Mouse (Mus musculus): ENCODE measurements around the gene Prss47. TPM values are rescaled to one million over a fixed set of nuclear protein-coding genes. Genes with fewer than 3 reads are reported as not detected.

Prss47 gene
- not detected in 2 replicates for polyA plus RNA-seq (2015; fragmentation: Nextera tagmentation; extraction: Ambion mirVana)

GRCm38 (mm10) chr13:65052660-65053059, at the start of gene Prss47:
Gene Prss47 (minus strand): TSS chr13:65052760.
- Histone ChIP-seq H3K4me3 (ENCODE audit: low read depth, low read length) (no peak within 1 kb of the TSS), H3K4me2 (replicated peaks; ENCODE audit: low read depth) (no peak within 1 kb of the TSS), H3K36me3 (ENCODE audit: control insufficient read depth, insufficient read depth) (no peaks in the 10 kb centered on the region), H3K9ac (ENCODE audit: low read depth, low read length) (no peak within 1 kb of the TSS), H3K27ac (ENCODE audit: low read depth, low read length) (no peak within 1 kb of the TSS), H3K9me3 (ENCODE audit: control insufficient read depth) (no peaks in the 10 kb centered on the region), H3K27me3 (replicated peaks; ENCODE audit: control insufficient read depth, insufficient read depth, low read length) (no peaks in the 10 kb centered on the region), H3K4me1 (replicated peaks; ENCODE audit: control insufficient read depth, insufficient read depth, low read length) (no peaks in the 10 kb centered on the region)
- TF ChIP-seq CTCF (IDR thresholded peaks at IDR 0.05; ENCODE audit: low read depth), result no peak
- ATAC-seq, result no peak
- 87% methylated on average over 9 of the region's 9 CpGs for WGBS

- Histone ChIP-seq H3K9ac (ENCODE audit: low read depth, low read length) (no peak overlapping the region), H3K36me3 (ENCODE audit: control insufficient read depth, insufficient read depth) (no peaks in the 10 kb centered on the region), H3K4me2 (replicated peaks; ENCODE audit: low read depth) (no peak overlapping the region), H3K9me3 (ENCODE audit: control insufficient read depth) (no peaks in the 10 kb centered on the region), H3K4me1 (replicated peaks; ENCODE audit: control insufficient read depth, insufficient read depth, low read length) (no peaks in the 10 kb centered on the region), H3K4me3 (ENCODE audit: low read depth, low read length) (no peak overlapping the region), H3K27me3 (replicated peaks; ENCODE audit: control insufficient read depth, insufficient read depth, low read length) (no peaks in the 10 kb centered on the region), H3K27ac (ENCODE audit: low read depth, low read length) (no peak overlapping the region)
- TF ChIP-seq CTCF (IDR thresholded peaks at IDR 0.05; ENCODE audit: low read depth), result no peak
- no peak for ATAC-seq
- 91% methylated on average over 3 of the region's 3 CpGs for WGBS
These were observed 48.7 kb upstream of the Prss47 start for GRCm38 (mm10) chr13:65101232-65101631.

GRCm38 (mm10) chr13:65100678-65101077, 48.1 kb upstream of the Prss47 start:
- no peaks in the 10 kb centered on the region for H3K9me3 ChIP-seq (ENCODE audit: control insufficient read depth)
- H3K36me3 ChIP-seq (ENCODE audit: control insufficient read depth, insufficient read depth), result no peaks in the 10 kb centered on the region
- no peaks in the 10 kb centered on the region for H3K4me1 ChIP-seq (replicated peaks; ENCODE audit: control insufficient read depth, insufficient read depth, low read length)
- WGBS, result 94% methylated on average over 9 of the region's 9 CpGs
- no peak overlapping the region for H3K4me3 ChIP-seq (ENCODE audit: low read depth, low read length)
- no peak for ATAC-seq
- no peak overlapping the region for H3K4me2 ChIP-seq (replicated peaks; ENCODE audit: low read depth)
- no peak for TF ChIP-seq CTCF (IDR thresholded peaks at IDR 0.05; ENCODE audit: low read depth)
- no peak overlapping the region for H3K9ac ChIP-seq (ENCODE audit: low read depth, low read length)
- H3K27me3 ChIP-seq (replicated peaks; ENCODE audit: control insufficient read depth, insufficient read depth, low read length), result no peaks in the 10 kb centered on the region
- H3K27ac ChIP-seq (ENCODE audit: low read depth, low read length), result no peak overlapping the region

- Histone ChIP-seq H3K4me3 (ENCODE audit: low read depth, low read length) (no peak overlapping the region), H3K9ac (ENCODE audit: low read depth, low read length) (no peak overlapping the region), H3K9me3 (ENCODE audit: control insufficient read depth) (no peaks in the 10 kb centered on the region), H3K27me3 (replicated peaks; ENCODE audit: control insufficient read depth, insufficient read depth, low read length) (no peaks in the 10 kb centered on the region), H3K36me3 (ENCODE audit: control insufficient read depth, insufficient read depth) (0 out of 2 replicates have a peak, but pooled peaks cover 7% of the 10 kb centered on the region), H3K27ac (ENCODE audit: low read depth, low read length) (no peak overlapping the region), H3K4me1 (replicated peaks; ENCODE audit: control insufficient read depth, insufficient read depth, low read length) (no peaks in the 10 kb centered on the region), H3K4me2 (replicated peaks; ENCODE audit: low read depth) (no peak overlapping the region)
- TF ChIP-seq CTCF (IDR thresholded peaks at IDR 0.05; ENCODE audit: low read depth), result no peak
- ATAC-seq, result no peak
These were observed 44.5 kb upstream of the Prss47 start for GRCm38 (mm10) chr13:65097018-65097417.

- Histone ChIP-seq H3K27ac (ENCODE audit: low read depth, low read length) (no peak overlapping the region), H3K36me3 (ENCODE audit: control insufficient read depth, insufficient read depth) (0 out of 2 replicates have a peak, but pooled peaks cover 12% of the 10 kb centered on the region), H3K4me1 (replicated peaks; ENCODE audit: control insufficient read depth, insufficient read depth, low read length) (no peaks in the 10 kb centered on the region), H3K9me3 (ENCODE audit: control insufficient read depth) (no peaks in the 10 kb centered on the region), H3K4me2 (replicated peaks; ENCODE audit: low read depth) (no peak overlapping the region), H3K4me3 (ENCODE audit: low read depth, low read length) (no peak overlapping the region), H3K27me3 (replicated peaks; ENCODE audit: control insufficient read depth, insufficient read depth, low read length) (no peaks in the 10 kb centered on the region), H3K9ac (ENCODE audit: low read depth, low read length) (no peak overlapping the region)
- TF ChIP-seq CTCF (IDR thresholded peaks at IDR 0.05; ENCODE audit: low read depth), result no peak
- 96% methylated on average over 4 of the region's 4 CpGs for WGBS
- no peak for ATAC-seq
These were observed 43.4 kb upstream of the Prss47 start for GRCm38 (mm10) chr13:65095923-65096322.

GRCm38 (mm10) chr13:65069969-65070368, 17.4 kb upstream of the Prss47 start:
- no peak for TF ChIP-seq CTCF (IDR thresholded peaks at IDR 0.05; ENCODE audit: low read depth)
- Histone ChIP-seq H3K36me3 (ENCODE audit: control insufficient read depth, insufficient read depth) (peaks cover 28% of the 10 kb centered on the region), H3K4me3 (ENCODE audit: low read depth, low read length) (no peak overlapping the region), H3K27me3 (replicated peaks; ENCODE audit: control insufficient read depth, insufficient read depth, low read length) (no peaks in the 10 kb centered on the region), H3K9me3 (ENCODE audit: control insufficient read depth) (no peaks in the 10 kb centered on the region), H3K9ac (ENCODE audit: low read depth, low read length) (no peak overlapping the region), H3K27ac (ENCODE audit: low read depth, low read length) (no peak overlapping the region), H3K4me2 (replicated peaks; ENCODE audit: low read depth) (no peak overlapping the region), H3K4me1 (replicated peaks; ENCODE audit: control insufficient read depth, insufficient read depth, low read length) (no peaks in the 10 kb centered on the region)
- WGBS, result 79% methylated on average over 2 of the region's 2 CpGs
- no peak for ATAC-seq

- Histone ChIP-seq H3K4me3 (ENCODE audit: low read depth, low read length) (no peak overlapping the region), H3K9me3 (ENCODE audit: control insufficient read depth) (no peaks in the 10 kb centered on the region), H3K4me1 (replicated peaks; ENCODE audit: control insufficient read depth, insufficient read depth, low read length) (no peaks in the 10 kb centered on the region), H3K4me2 (replicated peaks; ENCODE audit: low read depth) (no peak overlapping the region), H3K9ac (ENCODE audit: low read depth, low read length) (no peak overlapping the region), H3K27ac (ENCODE audit: low read depth, low read length) (no peak overlapping the region), H3K36me3 (ENCODE audit: control insufficient read depth, insufficient read depth) (no peaks in the 10 kb centered on the region), H3K27me3 (replicated peaks; ENCODE audit: control insufficient read depth, insufficient read depth, low read length) (no peaks in the 10 kb centered on the region)
- no peak for ATAC-seq
- TF ChIP-seq CTCF (IDR thresholded peaks at IDR 0.05; ENCODE audit: low read depth), result peak; percentile 48
- 71% methylated on average over 4 of the region's 4 CpGs for WGBS
These were observed 17.5 kb downstream of the Prss47 start for GRCm38 (mm10) chr13:65035057-65035456.
